Mouse (Mus musculus): ENCODE measurements around the gene Ccpg1. TPM values are rescaled to one million over a fixed set of nuclear protein-coding genes. Genes with fewer than 3 reads are reported as not detected.

Gene Ccpg1
- polyA plus RNA-seq (2012; rRNA removed) (2.0 and 3.4 TPM in 2 replicates), polyA plus RNA-seq (2014; fragmentation: Nextera tagmentation; extraction: Ambion mirVana) (7.8 and 8.1 TPM in 2 replicates)

DNA sequence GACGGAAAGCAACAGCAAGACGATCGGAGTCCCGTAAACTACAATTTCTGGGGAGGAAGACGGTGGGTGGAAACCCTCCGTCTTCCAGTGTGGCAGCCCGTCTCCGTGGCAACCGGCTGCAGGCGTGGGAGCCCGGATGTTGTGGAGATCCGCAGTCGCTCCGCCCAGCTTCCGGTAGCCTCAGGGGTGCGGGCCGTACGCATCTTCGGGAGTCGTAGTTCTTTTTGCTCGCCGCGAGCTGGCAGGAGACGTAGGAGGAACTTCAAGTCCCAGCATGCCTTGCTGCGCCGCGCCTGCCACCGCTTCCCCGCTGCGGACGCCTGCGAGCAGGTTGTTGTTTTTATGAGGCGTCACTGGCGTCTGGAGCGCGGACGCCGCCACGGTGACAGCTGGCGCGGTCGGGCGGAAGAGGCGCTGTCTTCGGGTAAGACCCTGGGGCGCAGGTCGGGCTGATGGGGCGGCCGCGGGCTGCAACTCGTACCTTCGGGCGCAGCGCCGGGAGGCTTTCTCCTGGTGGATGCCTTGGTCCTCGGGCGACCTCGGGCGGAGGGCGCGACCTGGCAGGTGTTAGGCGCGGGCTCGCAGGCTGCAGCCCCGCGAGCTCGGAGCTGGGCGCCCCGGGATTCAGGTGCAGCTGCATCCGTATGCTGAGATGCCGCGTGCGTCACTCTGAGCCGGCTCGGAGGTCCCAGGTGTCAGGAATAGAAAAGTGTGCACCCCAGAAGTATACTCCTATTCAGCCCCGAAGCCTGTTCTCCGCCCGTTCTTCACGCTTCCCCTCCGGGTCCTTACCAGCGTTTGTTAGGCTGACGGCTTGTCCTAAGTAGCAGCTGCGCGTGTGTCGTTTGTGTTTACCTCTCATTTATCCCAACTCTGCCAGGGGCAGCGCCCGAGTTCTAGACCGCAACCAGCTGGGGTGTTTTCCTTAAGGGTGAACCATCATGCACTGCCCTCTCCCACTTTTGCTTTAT lies at the start of gene Ccpg1, which contains the start of gene Ccpg1os:
Gene Ccpg1, plus strand, starts transcription at position 180 of the 971 bp plus-strand sequence.
Gene Ccpg1os, minus strand, starts transcription at position 133 of the 971 bp plus-strand sequence.
- peak within 1 kb of the TSS; percentile 76 for H3K4me3 ChIP-seq (ENCODE audit: insufficient read depth in 1 of 2, low read depth in 2 of 2, low read length in 2 of 2)
- no peaks in the 10 kb centered on the region for H3K9me3 ChIP-seq (ENCODE audit: control insufficient read depth, low read length)
- H3K27ac ChIP-seq, result peak within 1 kb of the TSS; percentile 17
- under 1% methylated on average over 88 of the region's 88 CpGs for WGBS (ENCODE audit: insufficient replicate concordance)
- ATAC-seq (ENCODE audit: insufficient read depth) (peak; percentile 99), DNase-seq (ENCODE audit: low read depth in 3 of 3, low spot score in 3 of 3) (peak; percentile 92 to 93 (median 93))
- peak within 1 kb of the TSS; percentile 96 for H3K4me2 ChIP-seq (ENCODE audit: low read depth)
- TF ChIP-seq CTCF (IDR thresholded peaks at IDR 0.05; ENCODE audit: low read depth), result peak; percentile 48
- no peak for TF ChIP-seq EP300 (IDR thresholded peaks at IDR 0.05; ENCODE audit: low read depth)
- no peaks in the 10 kb centered on the region for H3K36me3 ChIP-seq (replicated peaks; ENCODE audit: control insufficient read depth, insufficient read depth, low read depth)
- H3K27me3 ChIP-seq (ENCODE audit: control insufficient read depth, insufficient read depth, low read length), result no peaks in the 10 kb centered on the region
- H3K4me1 ChIP-seq (replicated peaks; ENCODE audit: control insufficient read depth in 2 of 2, insufficient read depth in 2 of 2, low read length in 1 of 2), result peaks cover 5 to 10% of the 10 kb centered on the region in 2 experiments
- H3K9ac ChIP-seq (replicated peaks), result peak within 1 kb of the TSS; percentile 77

DNA sequence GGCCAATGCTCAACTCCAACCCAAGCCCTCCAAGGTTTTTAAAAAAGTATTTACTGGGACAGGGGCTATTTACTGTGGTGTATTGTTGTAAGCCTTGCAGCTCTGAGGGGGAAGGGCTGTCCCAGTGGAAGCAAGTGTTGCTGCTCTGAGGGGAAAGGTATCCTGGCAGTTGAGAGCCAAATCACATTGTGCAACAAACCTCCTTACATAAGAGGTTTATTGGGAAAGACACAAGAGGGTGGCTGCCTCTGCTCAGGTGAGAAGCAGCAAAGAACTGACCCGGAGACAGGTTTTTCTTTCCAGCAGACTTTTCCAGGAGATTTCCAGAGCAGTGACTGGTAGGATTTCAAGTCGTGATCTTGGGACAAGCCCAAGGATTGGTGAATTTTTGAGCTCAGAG lies 48.9 kb upstream of the Ccpg1 start:
- H3K4me3 ChIP-seq (ENCODE audit: insufficient read depth in 1 of 2, low read depth in 2 of 2, low read length in 2 of 2), result no peak overlapping the region
- H3K27me3 ChIP-seq (ENCODE audit: control insufficient read depth, insufficient read depth, low read length), result no peaks in the 10 kb centered on the region
- H3K9ac ChIP-seq (replicated peaks), result no peak overlapping the region
- H3K4me2 ChIP-seq (ENCODE audit: low read depth), result no peak overlapping the region
- no peak overlapping the region for H3K27ac ChIP-seq
- TF ChIP-seq CTCF (IDR thresholded peaks at IDR 0.05; ENCODE audit: low read depth) (no peak), EP300 (IDR thresholded peaks at IDR 0.05; ENCODE audit: low read depth) (no peak)
- H3K9me3 ChIP-seq (ENCODE audit: control insufficient read depth, low read length), result no peaks in the 10 kb centered on the region
- DNase-seq (ENCODE audit: low read depth in 3 of 3, low spot score in 3 of 3), result no peak
- ATAC-seq (ENCODE audit: insufficient read depth), result no peak
- WGBS (ENCODE audit: insufficient replicate concordance), result 66% methylated on average over 2 of the region's 2 CpGs
- no peaks in the 10 kb centered on the region for H3K36me3 ChIP-seq (replicated peaks; ENCODE audit: control insufficient read depth, insufficient read depth, low read depth)
- no peaks in the 10 kb centered on the region for H3K4me1 ChIP-seq (replicated peaks; ENCODE audit: control insufficient read depth in 2 of 2, insufficient read depth in 2 of 2, low read length in 1 of 2)

DNA sequence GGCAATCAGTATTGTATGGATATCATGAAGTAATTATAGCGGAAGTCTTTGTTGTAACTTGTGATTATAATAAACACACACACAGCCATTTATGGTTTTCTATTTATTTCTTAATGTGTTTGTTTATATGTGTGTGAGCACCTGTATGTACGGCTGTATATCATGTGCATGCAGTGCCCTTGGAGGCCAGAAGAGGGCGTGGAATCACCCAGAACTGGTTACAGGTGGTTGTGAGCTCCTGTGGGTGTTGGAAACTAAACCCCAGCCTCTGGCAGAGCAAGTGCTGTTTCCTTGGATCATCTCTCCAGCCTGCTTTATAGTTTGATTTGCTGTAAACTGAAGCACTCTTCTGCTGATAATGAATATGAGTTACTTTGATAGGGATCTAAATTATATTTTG lies 41.8 kb upstream of the Ccpg1 start:
- H3K9ac ChIP-seq (replicated peaks), result no peak overlapping the region
- H3K4me2 ChIP-seq (ENCODE audit: low read depth), result no peak overlapping the region
- TF ChIP-seq EP300 (IDR thresholded peaks at IDR 0.05; ENCODE audit: low read depth), result no peak
- TF ChIP-seq CTCF (IDR thresholded peaks at IDR 0.05; ENCODE audit: low read depth), result peak; percentile 38
- H3K4me3 ChIP-seq (ENCODE audit: insufficient read depth in 1 of 2, low read depth in 2 of 2, low read length in 2 of 2), result no peak overlapping the region
- ATAC-seq (ENCODE audit: insufficient read depth), result no peak
- no peak for DNase-seq (ENCODE audit: low read depth in 3 of 3, low spot score in 3 of 3)
- no peaks in the 10 kb centered on the region for H3K36me3 ChIP-seq (replicated peaks; ENCODE audit: control insufficient read depth, insufficient read depth, low read depth)
- WGBS (ENCODE audit: insufficient replicate concordance), result 50% methylated on average over 3 of the region's 3 CpGs
- no peaks in the 10 kb centered on the region for H3K9me3 ChIP-seq (ENCODE audit: control insufficient read depth, low read length)
- no peak overlapping the region for H3K27ac ChIP-seq
- no peaks in the 10 kb centered on the region for H3K4me1 ChIP-seq (replicated peaks; ENCODE audit: control insufficient read depth in 2 of 2, insufficient read depth in 2 of 2, low read length in 1 of 2)
- H3K27me3 ChIP-seq (ENCODE audit: control insufficient read depth, insufficient read depth, low read length), result no peaks in the 10 kb centered on the region

- Histone ChIP-seq H3K36me3 (replicated peaks; ENCODE audit: control insufficient read depth, insufficient read depth, low read depth) (no peaks in the 10 kb centered on the region), H3K9me3 (ENCODE audit: control insufficient read depth, low read length) (no peaks in the 10 kb centered on the region), H3K4me3 (ENCODE audit: insufficient read depth in 1 of 2, low read depth in 2 of 2, low read length in 2 of 2) (no peak overlapping the region), H3K27me3 (ENCODE audit: control insufficient read depth, insufficient read depth, low read length) (no peaks in the 10 kb centered on the region), H3K4me1 (replicated peaks; ENCODE audit: control insufficient read depth in 2 of 2, insufficient read depth in 2 of 2, low read length in 1 of 2) (no peaks in the 10 kb centered on the region), H3K4me2 (ENCODE audit: low read depth) (no peak overlapping the region), H3K27ac (no peak overlapping the region), H3K9ac (replicated peaks) (no peak overlapping the region)
- 74% methylated on average over 13 of the region's 13 CpGs for WGBS (ENCODE audit: insufficient replicate concordance)
- TF ChIP-seq EP300 (IDR thresholded peaks at IDR 0.05; ENCODE audit: low read depth), result no peak
- no peak for TF ChIP-seq CTCF (IDR thresholded peaks at IDR 0.05; ENCODE audit: low read depth)
- DNase-seq (ENCODE audit: low read depth in 3 of 3, low spot score in 3 of 3), result no peak
- no peak for ATAC-seq (ENCODE audit: insufficient read depth)
Observed at GRCm38 (mm10) chr9:72944286-72944685, 40.9 kb upstream of the Ccpg1 start.

DNA sequence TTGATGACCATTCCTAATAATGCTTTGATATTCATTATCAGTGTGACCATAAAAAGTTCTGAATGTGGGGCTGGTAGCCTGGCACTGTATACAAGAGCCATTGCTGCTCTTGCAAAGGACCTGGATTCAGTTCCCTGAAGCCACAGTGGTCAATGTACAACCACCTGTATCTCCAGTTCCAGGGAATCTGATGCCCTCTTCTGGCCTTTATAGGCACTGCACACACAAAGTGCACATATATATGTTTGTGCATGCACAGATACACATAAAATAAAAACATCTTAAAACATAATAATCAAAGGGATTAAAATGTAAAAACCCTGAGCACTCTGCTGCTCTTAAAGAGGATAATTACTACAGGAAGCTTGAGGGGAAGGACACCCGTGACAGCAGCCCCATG lies 38.2 kb upstream of the Ccpg1 start:
- Histone ChIP-seq H3K9me3 (ENCODE audit: control insufficient read depth, low read length) (no peaks in the 10 kb centered on the region), H3K4me2 (ENCODE audit: low read depth) (no peak overlapping the region), H3K4me1 (replicated peaks; ENCODE audit: control insufficient read depth in 2 of 2, insufficient read depth in 2 of 2, low read length in 1 of 2) (no peaks in the 10 kb centered on the region), H3K4me3 (ENCODE audit: insufficient read depth in 1 of 2, low read depth in 2 of 2, low read length in 2 of 2) (no peak overlapping the region), H3K27ac (no peak overlapping the region), H3K36me3 (replicated peaks; ENCODE audit: control insufficient read depth, insufficient read depth, low read depth) (no peaks in the 10 kb centered on the region), H3K27me3 (ENCODE audit: control insufficient read depth, insufficient read depth, low read length) (no peaks in the 10 kb centered on the region), H3K9ac (replicated peaks) (no peak overlapping the region)
- DNase-seq (ENCODE audit: low read depth in 3 of 3, low spot score in 3 of 3) (no peak), ATAC-seq (ENCODE audit: insufficient read depth) (no peak)
- TF ChIP-seq EP300 (IDR thresholded peaks at IDR 0.05; ENCODE audit: low read depth) (no peak), CTCF (IDR thresholded peaks at IDR 0.05; ENCODE audit: low read depth) (no peak; the same call in 1 of the 2 replicates)
- WGBS (ENCODE audit: insufficient replicate concordance), result 64% methylated on average over 1 of the region's 1 CpGs

Measured in liver, embryonic 14.5 days (tissue).